Mouse (Mus musculus) stomach, embryonic 15.5 days (tissue): ENCODE measurements around the gene Filip1l. TPM values are rescaled to one million over a fixed set of nuclear protein-coding genes. Genes with fewer than 3 reads are reported as not detected.
A peak's percentile ranks its signal among the peaks of the same experiment; 100 is the strongest.

ENCODE experiments used
- ATAC-seq: fragments of 200-750 bp; cut with Nextera tagmentation; 2 replicates; pipeline ENCODE4 v1.8.0; 2017; ENCODE audit warnings: low read depth, moderate number of reproducible peaks, moderate TSS enrichment; ENCODE audit not compliant: insufficient read depth, low FRiP score
- H3K27ac ChIP-seq: fragments of 300-500 bp; sonication (generic); 2 replicates; pipeline ENCODE4 v1.5.1; 2015; ENCODE audit warnings: mild to moderate bottlenecking, inconsistent platforms
- H3K27me3 ChIP-seq: fragments of 300-500 bp; sonication (generic); replicated peaks from 2 replicates; pipeline ENCODE4 v1.6.1; 2015; ENCODE audit warnings: inconsistent platforms
- H3K36me3 ChIP-seq: fragments of 300-500 bp; sonication (generic); 2 replicates; pipeline ENCODE4 v1.6.1; 2015; ENCODE audit warnings: inconsistent platforms
- H3K4me1 ChIP-seq: fragments of 300-500 bp; sonication (generic); 2 replicates; pipeline ENCODE4 v1.6.1; 2015; ENCODE audit warnings: inconsistent platforms
- H3K4me2 ChIP-seq: fragments of 300-500 bp; sonication (generic); 2 replicates; pipeline ENCODE4 v1.6.1; 2015; ENCODE audit warnings: mild to moderate bottlenecking, inconsistent platforms
- H3K4me3 ChIP-seq: fragments of 300-500 bp; sonication (generic); replicated peaks from 2 replicates; pipeline ENCODE4 v1.5.1; 2015; ENCODE audit warnings: inconsistent platforms
- H3K9ac ChIP-seq: fragments of 300-500 bp; sonication (generic); 2 replicates; pipeline ENCODE4 v1.6.1; 2015; ENCODE audit warnings: inconsistent platforms
- H3K9me3 ChIP-seq: fragments of 300-500 bp; sonication (generic); 2 replicates; pipeline ENCODE4 v1.6.1; 2016; ENCODE audit warnings: inconsistent platforms
- WGBS: fragments of 180-500 bp; shearing (Covaris S2); methylation state at CpG from one replicate; pipeline ENCODE4 v1.1.7; 2015; 5-methylcytosine and 5-hydroxymethylcytosine counted together
- polyA plus RNA-seq: library from polyadenylated mRNA; unstranded; fragments of >200 nt; fragmentation: Nextera tagmentation; extraction: Ambion mirVana; gene quantifications from 2 replicates; pipeline ENCODE4 v1.2.1, GENCODE M21; 2015

Filip1l gene
- polyA plus RNA-seq, 1 experiment from 2014 or later = 42.1 TPM

GRCm38 (mm10) chr16:57401702-57402101 is 48.8 kb downstream of the Filip1l start:
- no peak for ATAC-seq
- Histone ChIP-seq H3K4me3 (no peak overlapping the region), H3K27me3 (no peaks in the 10 kb centered on the region), H3K9ac (no peak overlapping the region), H3K36me3 (no peaks in the 10 kb centered on the region), H3K9me3 (no peaks in the 10 kb centered on the region), H3K27ac (peak overlapping the region; percentile 68; the same call in 1 of the 2 replicates), H3K4me1 (0 out of 2 replicates have a peak, but pooled peaks cover 4% of the 10 kb centered on the region), H3K4me2 (no peak overlapping the region)
- 32% methylated on average over 6 of the region's 6 CpGs for WGBS

GRCm38 (mm10) chr16:57402910-57403309 is 50.0 kb downstream of the Filip1l start:
- Histone ChIP-seq H3K36me3 (no peaks in the 10 kb centered on the region), H3K27ac (no peak overlapping the region), H3K9ac (no peak overlapping the region), H3K4me1 (0 out of 2 replicates have a peak, but pooled peaks cover 4% of the 10 kb centered on the region), H3K27me3 (no peaks in the 10 kb centered on the region), H3K9me3 (no peaks in the 10 kb centered on the region), H3K4me2 (no peak overlapping the region), H3K4me3 (no peak overlapping the region)
- 81% methylated on average over 4 of the region's 4 CpGs for WGBS
- no peak for ATAC-seq

GRCm38 (mm10) chr16:57403825-57404224 is 50.9 kb downstream of the Filip1l start:
- 0 out of 2 replicates have a peak, but pooled peaks cover 4% of the 10 kb centered on the region for H3K4me1 ChIP-seq
- H3K9me3 ChIP-seq = no peaks in the 10 kb centered on the region
- ATAC-seq = no peak
- no peaks in the 10 kb centered on the region for H3K27me3 ChIP-seq
- no peak overlapping the region for H3K4me2 ChIP-seq
- H3K27ac ChIP-seq = no peak overlapping the region
- no peak overlapping the region for H3K4me3 ChIP-seq
- H3K9ac ChIP-seq = no peak overlapping the region
- WGBS = 55% methylated on average over 5 of the region's 5 CpGs
- no peaks in the 10 kb centered on the region for H3K36me3 ChIP-seq

GRCm38 (mm10) chr16:57412766-57413165 is 59.9 kb downstream of the Filip1l start:
- no peaks in the 10 kb centered on the region for H3K27me3 ChIP-seq

GRCm38 (mm10) chr16:57416049-57416448 is 63.2 kb downstream of the Filip1l start:
- Histone ChIP-seq H3K9me3 (no peaks in the 10 kb centered on the region), H3K4me1 (0 out of 2 replicates have a peak, but pooled peaks cover 3% of the 10 kb centered on the region), H3K9ac (no peak overlapping the region), H3K4me2 (no peak overlapping the region), H3K27ac (0 out of 2 replicates have a peak overlapping the region, but pooled peaks have one; percentile 3), H3K4me3 (no peak overlapping the region), H3K36me3 (no peaks in the 10 kb centered on the region), H3K27me3 (no peaks in the 10 kb centered on the region)
- no peak for ATAC-seq
- 23% methylated on average over 2 of the region's 2 CpGs for WGBS

More at GRCm38 (mm10) chr16:57412766-57413165, 59.9 kb downstream of the Filip1l start:
- no peak overlapping the region for H3K9ac ChIP-seq
- H3K27ac ChIP-seq = no peak overlapping the region
- no peak overlapping the region for H3K4me3 ChIP-seq
- H3K36me3 ChIP-seq = no peaks in the 10 kb centered on the region
- no peak overlapping the region for H3K4me2 ChIP-seq
- no peaks in the 10 kb centered on the region for H3K4me1 ChIP-seq
- 45% methylated on average over 4 of the region's 4 CpGs for WGBS
- H3K9me3 ChIP-seq = no peaks in the 10 kb centered on the region
- ATAC-seq = no peak

GRCm38 (mm10) chr16:57417017-57417416 is 64.1 kb downstream of the Filip1l start:
- 75% methylated on average over 9 of the region's 9 CpGs for WGBS
- no peaks in the 10 kb centered on the region for H3K36me3 ChIP-seq
- H3K27me3 ChIP-seq = no peaks in the 10 kb centered on the region
- no peak overlapping the region for H3K27ac ChIP-seq
- H3K4me2 ChIP-seq = no peak overlapping the region
- peaks cover 10% of the 10 kb centered on the region; the same call in 1 of the 2 replicates for H3K4me1 ChIP-seq
- no peak overlapping the region for H3K4me3 ChIP-seq
- no peak overlapping the region for H3K9ac ChIP-seq
- no peaks in the 10 kb centered on the region for H3K9me3 ChIP-seq
- ATAC-seq = no peak

- Histone ChIP-seq H3K27me3 (no peaks in the 10 kb centered on the region), H3K9me3 (no peaks in the 10 kb centered on the region), H3K4me1 (peaks cover 13% of the 10 kb centered on the region; the same call in 1 of the 2 replicates), H3K27ac (no peak overlapping the region), H3K4me2 (no peak overlapping the region), H3K4me3 (no peak overlapping the region), H3K36me3 (no peaks in the 10 kb centered on the region), H3K9ac (no peak overlapping the region)
- ATAC-seq = no peak
- WGBS = 49% methylated on average over 1 of the region's 1 CpGs
These were observed 65.1 kb downstream of the Filip1l start for GRCm38 (mm10) chr16:57417955-57418354.

GRCm38 (mm10) chr16:57419332-57419731 is 66.4 kb downstream of the Filip1l start:
- no peaks in the 10 kb centered on the region for H3K36me3 ChIP-seq
- 60% methylated on average over 5 of the region's 5 CpGs for WGBS
- H3K4me2 ChIP-seq = no peak overlapping the region
- no peak overlapping the region for H3K4me3 ChIP-seq
- no peak overlapping the region for H3K9ac ChIP-seq
- peaks cover 13% of the 10 kb centered on the region; the same call in 1 of the 2 replicates for H3K4me1 ChIP-seq
- H3K27me3 ChIP-seq = no peaks in the 10 kb centered on the region
- no peak overlapping the region for H3K27ac ChIP-seq
- ATAC-seq = no peak
- H3K9me3 ChIP-seq = no peaks in the 10 kb centered on the region

- no peaks in the 10 kb centered on the region for H3K27me3 ChIP-seq
- H3K4me2 ChIP-seq = no peak overlapping the region
- H3K4me3 ChIP-seq = no peak overlapping the region
- 76% methylated on average over 5 of the region's 5 CpGs for WGBS
- no peak overlapping the region for H3K9ac ChIP-seq
- ATAC-seq = no peak
- no peak overlapping the region for H3K27ac ChIP-seq
- H3K9me3 ChIP-seq = no peaks in the 10 kb centered on the region
- peaks cover 13% of the 10 kb centered on the region; the same call in 1 of the 2 replicates for H3K4me1 ChIP-seq
- no peaks in the 10 kb centered on the region for H3K36me3 ChIP-seq
These were observed 67.0 kb downstream of the Filip1l start for GRCm38 (mm10) chr16:57419881-57420280.

GRCm38 (mm10) chr16:57420773-57421556 is 68.1 kb downstream of the Filip1l start:
- WGBS = 15% methylated on average over 8 of the region's 8 CpGs
- Histone ChIP-seq H3K9ac (no peak overlapping the region), H3K4me2 (no peak overlapping the region), H3K36me3 (no peaks in the 10 kb centered on the region), H3K4me3 (no peak overlapping the region), H3K9me3 (no peaks in the 10 kb centered on the region), H3K27me3 (no peaks in the 10 kb centered on the region), H3K27ac (peak overlapping the region; percentile 65), H3K4me1 (peaks cover 13% of the 10 kb centered on the region; the same call in 1 of the 2 replicates)
- peak; percentile 40; the same call in 1 of the 2 replicates for ATAC-seq

- no peaks in the 10 kb centered on the region for H3K36me3 ChIP-seq
- 56% methylated on average over 7 of the region's 7 CpGs for WGBS
- no peaks in the 10 kb centered on the region for H3K9me3 ChIP-seq
- no peak overlapping the region for H3K4me3 ChIP-seq
- peaks cover 16% of the 10 kb centered on the region for H3K4me1 ChIP-seq
- H3K4me2 ChIP-seq = no peak overlapping the region
- H3K27me3 ChIP-seq = no peaks in the 10 kb centered on the region
- H3K27ac ChIP-seq = peak overlapping the region; percentile 38
- H3K9ac ChIP-seq = no peak overlapping the region
- no peak for ATAC-seq
These were observed 69.0 kb downstream of the Filip1l start for GRCm38 (mm10) chr16:57421680-57422417.
